Mouse (Mus musculus): ENCODE measurements at regions not wholly inside any gene's neighbourhood (a gene's known extent, or its start where the extent isn't known, plus 50 kb on each side); places are given as distances from the start of the nearest gene placed in this dataset.
A peak's percentile ranks its signal among the peaks of the same experiment; 100 is the strongest.

GRCm38 (mm10) chr7:129689464-129689863, 97.8 kb downstream of the Wdr11 start:
- 98% methylated on average over 3 of the region's 3 CpGs for WGBS
- Histone ChIP-seq H3K27ac (ENCODE audit: low read depth, low read length) (no peak overlapping the region), H3K4me3 (ENCODE audit: low read length) (no peak overlapping the region), H3K9ac (ENCODE audit: low read depth, low read length) (no peak overlapping the region), H3K4me1 (ENCODE audit: control insufficient read depth, insufficient read depth, low read length) (peaks cover 22% of the 10 kb centered on the region), H3K4me2 (replicated peaks; ENCODE audit: low read depth, low read length) (no peak overlapping the region), H3K36me3 (ENCODE audit: control insufficient read depth, insufficient read depth, low read length) (no peaks in the 10 kb centered on the region), H3K27me3 (ENCODE audit: control insufficient read depth, insufficient read depth, low read length) (no peaks in the 10 kb centered on the region), H3K9me3 (ENCODE audit: control insufficient read depth, low read length) (no peaks in the 10 kb centered on the region)
- no peak for ATAC-seq (ENCODE audit: low FRiP score, low TSS enrichment)

GRCm38 (mm10) chr7:129690868-129691267, 99.2 kb downstream of the Wdr11 start:
- Histone ChIP-seq H3K9ac (ENCODE audit: low read depth, low read length) (no peak overlapping the region), H3K4me1 (ENCODE audit: control insufficient read depth, insufficient read depth, low read length) (peaks cover 22% of the 10 kb centered on the region), H3K4me3 (ENCODE audit: low read length) (no peak overlapping the region), H3K27ac (ENCODE audit: low read depth, low read length) (no peak overlapping the region; the same call in 1 of the 2 replicates), H3K36me3 (ENCODE audit: control insufficient read depth, insufficient read depth, low read length) (no peaks in the 10 kb centered on the region), H3K4me2 (replicated peaks; ENCODE audit: low read depth, low read length) (no peak overlapping the region), H3K27me3 (ENCODE audit: control insufficient read depth, insufficient read depth, low read length) (no peaks in the 10 kb centered on the region), H3K9me3 (ENCODE audit: control insufficient read depth, low read length) (no peaks in the 10 kb centered on the region)
- no peak for ATAC-seq (ENCODE audit: low FRiP score, low TSS enrichment)
- 74% methylated on average over 6 of the region's 6 CpGs for WGBS

GRCm38 (mm10) chr7:129691619-129692071, 100.0 kb downstream of the Wdr11 start:
- Histone ChIP-seq H3K9me3 (ENCODE audit: control insufficient read depth, low read length) (no peaks in the 10 kb centered on the region), H3K36me3 (ENCODE audit: control insufficient read depth, insufficient read depth, low read length) (no peaks in the 10 kb centered on the region), H3K27ac (ENCODE audit: low read depth, low read length) (peak overlapping the region; percentile 77), H3K4me3 (ENCODE audit: low read length) (no peak overlapping the region), H3K4me1 (ENCODE audit: control insufficient read depth, insufficient read depth, low read length) (peaks cover 22% of the 10 kb centered on the region), H3K4me2 (replicated peaks; ENCODE audit: low read depth, low read length) (no peak overlapping the region), H3K27me3 (ENCODE audit: control insufficient read depth, insufficient read depth, low read length) (no peaks in the 10 kb centered on the region), H3K9ac (ENCODE audit: low read depth, low read length) (no peak overlapping the region)
- WGBS = 8% methylated on average over 3 of the region's 3 CpGs
- peak; percentile 73 for ATAC-seq (ENCODE audit: low FRiP score, low TSS enrichment)

- Histone ChIP-seq H3K27ac (ENCODE audit: low read depth, low read length) (no peak overlapping the region), H3K4me2 (replicated peaks; ENCODE audit: low read depth, low read length) (no peak overlapping the region), H3K9me3 (ENCODE audit: control insufficient read depth, low read length) (no peaks in the 10 kb centered on the region), H3K27me3 (ENCODE audit: control insufficient read depth, insufficient read depth, low read length) (no peaks in the 10 kb centered on the region), H3K4me3 (ENCODE audit: low read length) (no peak overlapping the region), H3K4me1 (ENCODE audit: control insufficient read depth, insufficient read depth, low read length) (peaks cover 12% of the 10 kb centered on the region), H3K36me3 (ENCODE audit: control insufficient read depth, insufficient read depth, low read length) (no peaks in the 10 kb centered on the region), H3K9ac (ENCODE audit: low read depth, low read length) (no peak overlapping the region)
- no peak for ATAC-seq (ENCODE audit: low FRiP score, low TSS enrichment)
- 72% methylated on average over 9 of the region's 9 CpGs for WGBS
Measured at GRCm38 (mm10) chr7:129693635-129694034, 102.0 kb downstream of the Wdr11 start.

- Histone ChIP-seq H3K4me2 (replicated peaks; ENCODE audit: low read depth, low read length) (no peak overlapping the region), H3K9me3 (ENCODE audit: control insufficient read depth, low read length) (no peaks in the 10 kb centered on the region), H3K9ac (ENCODE audit: low read depth, low read length) (no peak overlapping the region), H3K4me3 (ENCODE audit: low read length) (no peak overlapping the region), H3K27ac (ENCODE audit: low read depth, low read length) (no peak overlapping the region), H3K27me3 (ENCODE audit: control insufficient read depth, insufficient read depth, low read length) (no peaks in the 10 kb centered on the region), H3K4me1 (ENCODE audit: control insufficient read depth, insufficient read depth, low read length) (peaks cover 12% of the 10 kb centered on the region), H3K36me3 (ENCODE audit: control insufficient read depth, insufficient read depth, low read length) (no peaks in the 10 kb centered on the region)
- no peak for ATAC-seq (ENCODE audit: low FRiP score, low TSS enrichment)
Measured at GRCm38 (mm10) chr7:129694168-129694567, 102.5 kb downstream of the Wdr11 start.

GRCm38 (mm10) chr7:129699931-129700570, 108.4 kb downstream of the Wdr11 start:
- Histone ChIP-seq H3K9me3 (ENCODE audit: control insufficient read depth, low read length) (no peaks in the 10 kb centered on the region), H3K27ac (ENCODE audit: low read depth, low read length) (no peak overlapping the region), H3K4me1 (ENCODE audit: control insufficient read depth, insufficient read depth, low read length) (no peaks in the 10 kb centered on the region), H3K4me2 (replicated peaks; ENCODE audit: low read depth, low read length) (no peak overlapping the region), H3K36me3 (ENCODE audit: control insufficient read depth, insufficient read depth, low read length) (no peaks in the 10 kb centered on the region), H3K4me3 (ENCODE audit: low read length) (no peak overlapping the region), H3K9ac (ENCODE audit: low read depth, low read length) (no peak overlapping the region), H3K27me3 (ENCODE audit: control insufficient read depth, insufficient read depth, low read length) (no peaks in the 10 kb centered on the region)
- 64% methylated on average over 5 of the region's 5 CpGs for WGBS
- no peak for ATAC-seq (ENCODE audit: low FRiP score, low TSS enrichment)

GRCm38 (mm10) chr7:129727559-129727958, 135.9 kb downstream of the Wdr11 start:
- Histone ChIP-seq H3K27ac (ENCODE audit: low read depth, low read length) (no peak overlapping the region), H3K27me3 (ENCODE audit: control insufficient read depth, insufficient read depth, low read length) (no peaks in the 10 kb centered on the region), H3K4me2 (replicated peaks; ENCODE audit: low read depth, low read length) (no peak overlapping the region), H3K36me3 (ENCODE audit: control insufficient read depth, insufficient read depth, low read length) (no peaks in the 10 kb centered on the region), H3K9ac (ENCODE audit: low read depth, low read length) (no peak overlapping the region), H3K4me3 (ENCODE audit: low read length) (no peak overlapping the region), H3K4me1 (ENCODE audit: control insufficient read depth, insufficient read depth, low read length) (peaks cover 8% of the 10 kb centered on the region), H3K9me3 (ENCODE audit: control insufficient read depth, low read length) (no peaks in the 10 kb centered on the region)
- WGBS = 85% methylated on average over 6 of the region's 6 CpGs
- no peak for ATAC-seq (ENCODE audit: low FRiP score, low TSS enrichment)

- Histone ChIP-seq H3K27ac (ENCODE audit: low read depth, low read length) (0 out of 2 replicates have a peak overlapping the region, but pooled peaks have one; percentile 17), H3K9me3 (ENCODE audit: control insufficient read depth, low read length) (no peaks in the 10 kb centered on the region), H3K27me3 (ENCODE audit: control insufficient read depth, insufficient read depth, low read length) (no peaks in the 10 kb centered on the region), H3K4me2 (replicated peaks; ENCODE audit: low read depth, low read length) (no peak overlapping the region), H3K4me3 (ENCODE audit: low read length) (no peak overlapping the region), H3K9ac (ENCODE audit: low read depth, low read length) (no peak overlapping the region), H3K36me3 (ENCODE audit: control insufficient read depth, insufficient read depth, low read length) (no peaks in the 10 kb centered on the region), H3K4me1 (ENCODE audit: control insufficient read depth, insufficient read depth, low read length) (peaks cover 8% of the 10 kb centered on the region)
- 42% methylated on average over 11 of the region's 11 CpGs for WGBS
- ATAC-seq (ENCODE audit: low FRiP score, low TSS enrichment) = no peak
Measured at GRCm38 (mm10) chr7:129729709-129730238, 138.1 kb downstream of the Wdr11 start.

- no peak overlapping the region for H3K4me3 ChIP-seq (ENCODE audit: low read length)
- no peak overlapping the region for H3K9ac ChIP-seq (ENCODE audit: low read depth, low read length)
- H3K4me2 ChIP-seq (replicated peaks; ENCODE audit: low read depth, low read length) = no peak overlapping the region
- ATAC-seq (ENCODE audit: low FRiP score, low TSS enrichment) = no peak
- peaks cover 8% of the 10 kb centered on the region for H3K4me1 ChIP-seq (ENCODE audit: control insufficient read depth, insufficient read depth, low read length)
- no peaks in the 10 kb centered on the region for H3K27me3 ChIP-seq (ENCODE audit: control insufficient read depth, insufficient read depth, low read length)
- H3K9me3 ChIP-seq (ENCODE audit: control insufficient read depth, low read length) = no peaks in the 10 kb centered on the region
- 52% methylated on average over 7 of the region's 7 CpGs for WGBS
- no peaks in the 10 kb centered on the region for H3K36me3 ChIP-seq (ENCODE audit: control insufficient read depth, insufficient read depth, low read length)
- no peak overlapping the region for H3K27ac ChIP-seq (ENCODE audit: low read depth, low read length)
Measured at GRCm38 (mm10) chr7:129730785-129731352, 139.2 kb downstream of the Wdr11 start.
